Mouse (Mus musculus): ENCODE measurements around the gene Dnah12.

DNA sequence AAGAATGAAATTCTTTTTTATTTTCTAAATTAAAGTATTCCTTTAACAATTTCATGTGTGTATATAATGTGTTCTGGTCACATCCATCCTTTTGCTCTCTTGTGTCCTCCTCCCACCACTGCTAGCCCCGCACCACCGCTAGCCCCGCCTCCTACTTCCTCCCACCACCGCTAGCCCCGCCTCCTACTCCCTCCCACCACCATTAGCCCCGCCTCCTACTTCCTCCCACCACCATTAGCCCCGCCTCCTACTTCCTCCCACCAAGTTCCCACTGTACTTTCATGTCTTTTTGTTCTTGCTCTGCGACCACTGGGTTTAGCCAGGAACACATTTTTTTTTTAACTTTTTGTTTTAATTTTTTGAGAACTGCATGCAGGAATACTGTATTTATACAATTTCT, 160.0 kb downstream of the Dnah12 start:
- TF ChIP-seq POLR2A (IDR thresholded peaks at IDR 0.05; ENCODE audit: borderline replicate concordance, low read depth, low read length) (no peak), CTCF (IDR thresholded peaks at IDR 0.05; ENCODE audit: low read depth, low read length) (no peak)

Data from bone marrow macrophage, adult 2 months (primary cell).